Mouse (Mus musculus) large intestine, adult 2 months (tissue): Measurements from ENCODE around the gene Gm29094. TPM values are rescaled to one million over a fixed set of nuclear protein-coding genes. Genes with fewer than 3 reads are reported as not detected.
"Not testable (repeated sequence)": the region's sequence is repeated elsewhere in the genome, so short reads cannot be mapped to it uniquely, and the experiment has no call there.

Experiments
- DNase-seq: peaks from one replicate; pipeline ENCODE4 v3.0.0-alpha.2; 2012; ENCODE audit warnings: low read depth, low spot score
- WGBS: fragments of 180-500 bp; shearing (Covaris S2); methylation state at CpG from one replicate; pipeline ENCODE4 v1.1.7; 2018; 5-methylcytosine and 5-hydroxymethylcytosine counted together
- polyA plus RNA-seq: library from polyadenylated mRNA; depleted of rRNA; stranded (reverse); fragments of >200 nt; gene quantifications from 2 replicates; pipeline ENCODE4 v1.2.3, GENCODE M21; 2012; rRNA removed

Gene Gm29094
- polyA plus RNA-seq, 1 experiment: not detected

- 72% methylated on average over 5 of the region's 5 CpGs for WGBS
Observed at GRCm38 (mm10) chr9:89238976-89239505, 39.9 kb downstream of the Gm29094 start.

GRCm38 (mm10) chr9:89240516-89241019 is 41.4 kb downstream of the Gm29094 start:
- WGBS: 87% methylated on average over 3 of the region's 3 CpGs
- DNase-seq: not testable (repeated sequence)

More at GRCm38 (mm10) chr9:89238976-89239505, 39.9 kb downstream of the Gm29094 start:
- not testable (repeated sequence) for DNase-seq

- 74% methylated on average over 2 of the region's 2 CpGs for WGBS
- no peak for DNase-seq
Observed at GRCm38 (mm10) chr9:89253400-89253799, 54.2 kb downstream of the Gm29094 start.

GRCm38 (mm10) chr9:89256556-89257335 is 57.6 kb downstream of the Gm29094 start:
- whole genome bisulfite sequencing: 79% methylated on average over 12 of the region's 12 CpGs
- no peak for DNase-seq

GRCm38 (mm10) chr9:89263968-89264367 is 64.8 kb downstream of the Gm29094 start:
- 90% methylated on average over 3 of the region's 3 CpGs for WGBS
- no peak for DNase-seq

- 71% methylated on average over 1 of the region's 1 CpGs for WGBS
- DNase-seq: no peak
Observed at GRCm38 (mm10) chr9:89264571-89264970, 65.4 kb downstream of the Gm29094 start.

Other genes with a start within 250 kb of the Gm29094 start
- 2.5 and 3.3 TPM in 2 replicates for gene Bcl2a1a, start 242.5 kb upstream of the Gm29094 start, polyA plus RNA-seq
- 0.04 TPM in 1 of 2 replicates, not detected in the other for gene Trim43b, start 106.5 kb upstream of the Gm29094 start, polyA plus RNA-seq
- 6.0 and 6.7 TPM in 2 replicates for gene Bcl2a1b, start 170 bp upstream of the Gm29094 start, polyA plus RNA-seq
- gene Mthfs, start 11.3 kb downstream of the Gm29094 start, polyA plus RNA-seq: 6.5 and 7.9 TPM in 2 replicates